16 mouse cellular contexts compared by ENCODE assay signal in genomic region chr3:87899266-87899665, GRCm38 (mm10).
"Had no signal": no experiment of that assay in that cellular context is flagged by ENCODE, and none has a peak within 500 bp of the region (broad histone marks: within the 10 kb centered on the region; RNA-seq: fewer than 3 reads in every experiment).

No protein-coding gene starts in this region.

- H3K4me2 ChIP-seq: limb, embryonic 13.5 days; midbrain, embryonic 12.5 days; neural tube, embryonic 13.5 days had no signal

- H3K36me3 ChIP-seq: limb, embryonic 10.5 days; limb, embryonic 13.5 days; midbrain, embryonic 12.5 days; neural tube, embryonic 13.5 days had no signal

- ATAC-seq: intestine, postnatal 0 days; midbrain, embryonic 16.5 days had no signal

- H3K9me3 ChIP-seq: limb, embryonic 10.5 days; limb, embryonic 13.5 days; midbrain, embryonic 12.5 days; neural tube, embryonic 13.5 days had no signal

- H3K27me3 ChIP-seq: limb, embryonic 13.5 days; midbrain, embryonic 12.5 days; neural tube, embryonic 13.5 days had no signal

- H3K4me3 ChIP-seq: limb, embryonic 10.5 days; limb, embryonic 13.5 days; midbrain, embryonic 12.5 days; myocyte; neural tube, embryonic 13.5 days had no signal

- H3K4me1 ChIP-seq: limb, embryonic 13.5 days; midbrain, embryonic 12.5 days; neural tube, embryonic 13.5 days had no signal

- H3K27ac ChIP-seq: kidney, postnatal 0 days; limb, embryonic 10.5 days; limb, embryonic 13.5 days; midbrain, embryonic 12.5 days; neural tube, embryonic 13.5 days had no signal

- H3K9ac ChIP-seq: limb, embryonic 13.5 days; midbrain, embryonic 12.5 days; neural tube, embryonic 13.5 days had no signal

- DNase-seq: kidney, adult 2 months; kidney, postnatal 36 days; lung, adult 2 months; lung, postnatal 14 days; lung, postnatal 4 days; retina, postnatal 1 day; right cerebral cortex, postnatal 25 days; thymus, postnatal 25 days had no signal
